1 mouse cellular context compared by ENCODE assay signal in the genomic region with DNA sequence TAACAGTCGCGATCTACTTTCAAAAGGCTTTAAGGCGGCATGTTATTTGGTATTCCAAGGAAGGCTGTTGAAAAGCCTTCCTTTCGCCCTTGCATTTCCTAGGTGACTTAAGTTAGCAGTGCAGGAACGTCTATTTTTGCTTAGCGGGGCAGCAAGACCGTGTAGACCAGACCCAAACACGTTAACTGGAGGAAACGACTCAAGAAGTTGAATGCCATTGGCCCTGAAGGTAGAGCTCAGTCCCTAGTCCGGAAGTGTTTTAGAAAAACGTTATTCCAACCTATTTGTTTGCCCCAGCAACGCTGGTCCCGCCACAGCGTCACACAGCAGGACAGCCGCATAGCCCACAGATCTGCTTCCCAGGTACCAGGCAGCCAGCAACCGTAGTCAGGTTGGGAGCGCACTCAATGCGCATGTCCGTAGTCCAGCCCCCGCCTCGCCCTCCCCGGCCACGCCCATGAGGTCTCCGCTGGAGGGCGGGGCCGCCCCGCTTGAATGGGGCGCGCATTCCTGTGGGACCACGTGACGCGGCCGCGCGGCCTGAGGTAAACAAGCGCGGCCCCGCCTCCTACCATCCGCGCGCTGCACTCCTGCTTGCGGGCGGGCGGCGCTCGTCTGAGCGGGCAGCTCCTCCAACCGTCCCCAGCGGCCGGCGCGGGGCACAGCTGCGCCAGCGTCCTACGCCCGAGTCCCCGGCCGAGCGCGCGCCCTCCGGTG.
TF ChIP-seq lines count a peak whose summit lies in the region.

A gene (plus strand): TSS at position 595 of the 717 bp plus-strand sequence.

TF ChIP-seq in CH12.LX, 34 proteins besides CTCF, POLR2A, EP300 and RAD21 (continued from another document):
- TF ChIP-seq E2F4 (IDR thresholded peaks at IDR 0.05; ENCODE audit: insufficient replicate concordance, low read depth, low read length) (no peak), ZKSCAN1 (IDR thresholded peaks at IDR 0.05; ENCODE audit: borderline replicate concordance, low read depth, low read length) (no peak), KAT2A (IDR thresholded peaks at IDR 0.05; ENCODE audit: insufficient replicate concordance, low read length) (no peak), USF1 (IDR thresholded peaks at IDR 0.05; ENCODE audit: low read depth, low read length) (peak; percentile 92), MAZ (IDR thresholded peaks at IDR 0.05; ENCODE audit: low read depth, low read length) (0 out of 2 replicates have a peak, but pooled peaks have one; percentile 36), JUND (conservative IDR thresholded peaks at IDR 0.05; ENCODE audit: low read depth, low read length) (no peak), PAX5 (IDR thresholded peaks at IDR 0.05; ENCODE audit: low read length) (no peak), RCOR1 (conservative IDR thresholded peaks at IDR 0.05; ENCODE audit: low read depth, low read length) (no peak), IRF4 (IDR thresholded peaks at IDR 0.05; ENCODE audit: low read depth, low read length) (no peak), MEF2A (IDR thresholded peaks at IDR 0.05; ENCODE audit: borderline replicate concordance, low read depth, low read length) (peak; percentile 28; the same call in 1 of the 2 replicates), TCF12 (IDR thresholded peaks at IDR 0.05; ENCODE audit: low read depth, low read length) (0 out of 2 replicates have a peak, but pooled peaks have one; percentile 17), MAX (IDR thresholded peaks at IDR 0.05; ENCODE audit: low read length) (peak; percentile 91), HCFC1 (IDR thresholded peaks at IDR 0.05; ENCODE audit: low read depth, low read length) (no peak), ZNF384 (IDR thresholded peaks at IDR 0.05; ENCODE audit: low read depth, low read length) (no peak), BHLHE40 (IDR thresholded peaks at IDR 0.05; ENCODE audit: low read depth, low read length) (peak; percentile 40; the same call in 1 of the 2 replicates), CHD1 (IDR thresholded peaks at IDR 0.05; ENCODE audit: low read depth, low read length) (no peak), NELFE (IDR thresholded peaks at IDR 0.05; ENCODE audit: low read depth, low read length) (0 out of 2 replicates have a peak, but pooled peaks have one; percentile 45), SMC3 (IDR thresholded peaks at IDR 0.05; ENCODE audit: low read depth, low read length) (no peak), GABPA (IDR thresholded peaks at IDR 0.05; ENCODE audit: insufficient replicate concordance, low read depth, low read length) (no peak)
